Mouse (Mus musculus) neural tube, embryonic 13.5 days (tissue): ENCODE data around the gene Srsf1. TPM values are rescaled to one million over a fixed set of nuclear protein-coding genes. Genes with fewer than 3 reads are reported as not detected.
A peak's percentile ranks its signal among the peaks of the same experiment; 100 is the strongest.

Experiments
- ATAC-seq: fragments of 200-750 bp; cut with Nextera tagmentation; 2 replicates; pipeline ENCODE4 v1.8.0; 2017; ENCODE audit warnings: low read depth, mild to moderate bottlenecking, moderate TSS enrichment, moderate library complexity
- H3K27ac ChIP-seq: fragments of 300-500 bp; sonication (generic); replicated peaks from 2 replicates; pipeline ENCODE4 v1.5.1; 2015; ENCODE audit warnings: moderate library complexity, mild to moderate bottlenecking, inconsistent platforms
- H3K27me3 ChIP-seq: fragments of 300-500 bp; sonication (generic); 2 replicates; pipeline ENCODE4 v1.6.1; 2015; ENCODE audit warnings: mild to moderate bottlenecking, inconsistent platforms
- H3K36me3 ChIP-seq: fragments of 300-500 bp; sonication (generic); 2 replicates; pipeline ENCODE4 v1.6.1; 2015; ENCODE audit warnings: mild to moderate bottlenecking, inconsistent platforms
- H3K4me1 ChIP-seq: fragments of 300-500 bp; sonication (generic); replicated peaks from 2 replicates; pipeline ENCODE4 v1.6.1; 2015; ENCODE audit warnings: inconsistent platforms
- H3K4me2 ChIP-seq: fragments of 300-500 bp; sonication (generic); 2 replicates; pipeline ENCODE4 v1.6.1; 2015; ENCODE audit warnings: inconsistent platforms, mild to moderate bottlenecking, moderate library complexity
- H3K4me3 ChIP-seq: fragments of 300-500 bp; sonication (generic); 2 replicates; pipeline ENCODE4 v1.5.1; 2015; ENCODE audit warnings: mild to moderate bottlenecking, inconsistent platforms
- H3K9ac ChIP-seq: fragments of 300-500 bp; sonication (generic); 2 replicates; pipeline ENCODE4 v1.6.1; 2015; ENCODE audit warnings: moderate library complexity, mild to moderate bottlenecking, inconsistent platforms
- H3K9me3 ChIP-seq: fragments of 300-500 bp; sonication (generic); 2 replicates; pipeline ENCODE4 v1.6.1; 2016; ENCODE audit warnings: inconsistent platforms
- whole genome bisulfite sequencing: fragments of 180-500 bp; shearing (Covaris S2); methylation state at CpG from one replicate; pipeline ENCODE4 v1.1.7; 2015; 5-methylcytosine and 5-hydroxymethylcytosine counted together
- polyA plus RNA-seq: library from polyadenylated mRNA; unstranded; fragments of >200 nt; fragmentation: Nextera tagmentation; extraction: Ambion mirVana; gene quantifications from 2 replicates; pipeline ENCODE4 v1.2.1, GENCODE M21; 2015

Gene Srsf1
- polyA plus RNA-seq, 1 experiment from 2014 or later: 281 TPM

DNA sequence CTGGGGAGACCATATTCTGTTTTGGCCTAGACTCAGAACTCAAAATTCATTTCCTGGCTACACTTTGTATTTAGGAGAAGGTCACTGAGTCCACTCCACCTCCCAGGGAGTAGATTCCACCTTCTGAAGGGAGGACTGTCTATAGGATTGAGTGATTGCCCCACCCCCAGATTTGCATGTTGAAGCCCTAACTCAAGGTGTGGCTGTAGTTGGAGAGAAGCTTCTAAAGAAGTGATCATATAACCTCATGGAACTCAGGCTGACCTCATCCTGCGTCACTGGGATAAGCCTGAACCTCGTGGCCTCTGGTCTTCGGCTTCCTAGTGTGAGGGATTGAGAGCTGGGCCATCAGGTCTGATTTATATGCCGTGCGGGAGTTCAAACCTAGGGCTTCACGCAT lies 31.4 kb upstream of the Srsf1 start:
- H3K36me3 ChIP-seq: no peaks in the 10 kb centered on the region
- H3K4me3 ChIP-seq: no peak overlapping the region
- H3K4me2 ChIP-seq: no peak overlapping the region
- H3K27me3 ChIP-seq: no peaks in the 10 kb centered on the region
- no peak overlapping the region for H3K27ac ChIP-seq
- no peak for ATAC-seq
- no peak overlapping the region for H3K9ac ChIP-seq
- no peaks in the 10 kb centered on the region for H3K9me3 ChIP-seq
- 71% methylated on average over 6 of the region's 6 CpGs for WGBS
- H3K4me1 ChIP-seq: no peaks in the 10 kb centered on the region

- ATAC-seq: no peak
- no peak overlapping the region for H3K27ac ChIP-seq
- H3K9me3 ChIP-seq: no peaks in the 10 kb centered on the region
- H3K4me1 ChIP-seq: peaks cover 19% of the 10 kb centered on the region
- no peak overlapping the region for H3K9ac ChIP-seq
- no peak overlapping the region for H3K4me3 ChIP-seq
- no peaks in the 10 kb centered on the region for H3K36me3 ChIP-seq
- 83% methylated on average over 2 of the region's 2 CpGs for WGBS
- no peaks in the 10 kb centered on the region for H3K27me3 ChIP-seq
- H3K4me2 ChIP-seq: no peak overlapping the region
These were observed 23.2 kb upstream of the Srsf1 start for GRCm38 (mm10) chr11:88023933-88024332.

GRCm38 (mm10) chr11:88027391-88028035 lies 19.7 kb upstream of the Srsf1 start:
- WGBS: 35% methylated on average over 9 of the region's 9 CpGs
- ATAC-seq: no peak
- H3K36me3 ChIP-seq: no peaks in the 10 kb centered on the region

DNA sequence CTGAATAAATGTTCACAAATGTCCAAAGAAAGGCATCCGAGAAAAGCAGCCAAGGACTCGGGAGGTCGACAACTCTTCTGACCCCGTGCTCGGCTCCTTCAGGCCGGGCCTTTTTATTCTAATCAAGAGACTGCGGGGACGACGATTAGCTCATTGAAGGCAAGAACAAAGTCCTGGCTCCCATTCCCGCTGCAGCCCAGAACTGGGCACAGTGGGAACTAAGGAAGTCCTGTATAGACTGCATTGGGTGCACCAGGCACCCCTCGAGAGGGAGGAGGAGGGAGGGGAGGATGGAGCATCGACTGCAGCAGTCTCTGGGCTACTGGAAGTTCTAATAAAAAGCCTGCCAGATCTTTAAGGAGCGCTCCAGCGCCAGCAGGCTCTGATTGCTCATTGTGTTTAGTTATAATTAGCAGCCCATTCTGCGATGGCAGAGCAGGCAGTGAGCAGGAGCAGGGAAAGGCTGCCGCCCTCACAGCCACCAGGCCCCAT lies 18.9 kb upstream of the Srsf1 start:
- H3K4me2 ChIP-seq: no peak overlapping the region
- no peaks in the 10 kb centered on the region for H3K27me3 ChIP-seq
- 0 out of 2 replicates have a peak overlapping the region, but pooled peaks have one; percentile 38 for H3K9ac ChIP-seq
- WGBS: 6% methylated on average over 16 of the region's 16 CpGs
- H3K27ac ChIP-seq: 0 out of 2 replicates have a peak overlapping the region, but pooled peaks have one; percentile 28
- peaks cover 19% of the 10 kb centered on the region for H3K4me1 ChIP-seq
- no peak overlapping the region for H3K4me3 ChIP-seq
- H3K36me3 ChIP-seq: no peaks in the 10 kb centered on the region
- ATAC-seq: peak; percentile 43; the same call in 1 of the 2 replicates
- H3K9me3 ChIP-seq: no peaks in the 10 kb centered on the region

More at GRCm38 (mm10) chr11:88027391-88028035, 19.7 kb upstream of the Srsf1 start:
- Histone ChIP-seq H3K9me3 (no peaks in the 10 kb centered on the region), H3K27ac (peak overlapping the region; percentile 28; the same call in 1 of the 2 replicates), H3K4me3 (no peak overlapping the region), H3K4me1 (peaks cover 19% of the 10 kb centered on the region), H3K9ac (no peak overlapping the region), H3K27me3 (no peaks in the 10 kb centered on the region), H3K4me2 (no peak overlapping the region)

DNA sequence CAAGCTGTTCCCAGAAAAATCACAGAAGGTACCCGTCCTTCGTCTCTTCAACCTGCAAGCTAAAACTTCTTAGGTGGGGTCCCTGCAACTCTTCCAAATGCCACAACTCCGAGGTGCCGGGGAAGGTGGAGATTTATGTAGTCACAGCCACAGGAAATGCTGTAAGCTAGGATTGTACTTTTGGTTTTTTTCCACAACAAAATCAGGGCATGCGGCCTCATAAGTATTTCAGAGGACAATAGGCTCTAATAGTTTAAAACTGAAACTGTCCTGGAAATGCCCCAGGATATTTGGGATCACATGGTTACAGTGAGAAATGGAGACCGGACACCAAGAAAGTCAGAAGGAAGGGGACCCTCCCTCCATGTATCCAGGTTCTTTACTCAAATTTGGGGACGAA lies 17.0 kb upstream of the Srsf1 start:
- 86% methylated on average over 7 of the region's 7 CpGs for WGBS
- H3K4me2 ChIP-seq: no peak overlapping the region
- no peak for ATAC-seq

GRCm38 (mm10) chr11:88030836-88031235 lies 16.3 kb upstream of the Srsf1 start:
- no peak overlapping the region for H3K4me3 ChIP-seq
- H3K4me1 ChIP-seq: peaks cover 19% of the 10 kb centered on the region
- no peak overlapping the region for H3K4me2 ChIP-seq
- peaks cover 5% of the 10 kb centered on the region; the same call in 1 of the 2 replicates for H3K36me3 ChIP-seq
- H3K9ac ChIP-seq: no peak overlapping the region
- no peaks in the 10 kb centered on the region for H3K9me3 ChIP-seq
- H3K27me3 ChIP-seq: no peaks in the 10 kb centered on the region
- H3K27ac ChIP-seq: no peak overlapping the region
- WGBS: 87% methylated on average over 2 of the region's 2 CpGs
- no peak for ATAC-seq

More for the DNA sequence above, 17.0 kb upstream of the Srsf1 start:
- Histone ChIP-seq H3K36me3 (peaks cover 5% of the 10 kb centered on the region; the same call in 1 of the 2 replicates), H3K4me1 (peaks cover 19% of the 10 kb centered on the region), H3K27me3 (no peaks in the 10 kb centered on the region), H3K9me3 (no peaks in the 10 kb centered on the region), H3K9ac (no peak overlapping the region), H3K27ac (no peak overlapping the region), H3K4me3 (no peak overlapping the region)

DNA sequence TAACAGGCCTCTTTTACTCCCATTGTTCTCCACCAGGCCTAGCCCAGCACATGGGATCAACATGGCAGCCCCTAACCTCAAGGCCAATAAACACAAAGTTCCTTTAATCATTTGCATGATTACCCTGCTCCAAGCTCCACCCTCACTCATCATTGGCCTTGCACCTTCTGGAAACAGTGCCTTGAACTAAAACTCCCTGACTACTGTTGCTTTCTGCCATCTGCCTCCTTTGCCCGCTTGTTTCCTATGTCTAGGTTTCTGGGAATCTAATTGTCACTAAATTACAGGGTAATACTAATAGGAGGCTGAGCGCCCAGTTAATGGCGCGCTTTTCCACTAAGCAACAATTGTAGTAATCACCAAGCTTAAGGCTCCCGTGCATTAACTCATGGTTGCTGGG lies 15.4 kb upstream of the Srsf1 start:
- Histone ChIP-seq H3K27me3 (no peaks in the 10 kb centered on the region), H3K4me2 (no peak overlapping the region), H3K4me3 (no peak overlapping the region), H3K27ac (no peak overlapping the region), H3K4me1 (peaks cover 21% of the 10 kb centered on the region), H3K9me3 (no peaks in the 10 kb centered on the region), H3K9ac (no peak overlapping the region), H3K36me3 (peaks cover 5% of the 10 kb centered on the region; the same call in 1 of the 2 replicates)
- ATAC-seq: no peak
- 74% methylated on average over 5 of the region's 5 CpGs for WGBS

- H3K9me3 ChIP-seq: no peaks in the 10 kb centered on the region
- no peak overlapping the region for H3K9ac ChIP-seq
- H3K4me2 ChIP-seq: no peak overlapping the region
- H3K27ac ChIP-seq: no peak overlapping the region
- no peaks in the 10 kb centered on the region for H3K27me3 ChIP-seq
- H3K4me1 ChIP-seq: peaks cover 11% of the 10 kb centered on the region
- no peak overlapping the region for H3K4me3 ChIP-seq
- 73% methylated on average over 7 of the region's 7 CpGs for WGBS
- no peak for ATAC-seq
- peaks cover 5% of the 10 kb centered on the region; the same call in 1 of the 2 replicates for H3K36me3 ChIP-seq
These were observed 11.2 kb upstream of the Srsf1 start for GRCm38 (mm10) chr11:88035970-88036369.

DNA sequence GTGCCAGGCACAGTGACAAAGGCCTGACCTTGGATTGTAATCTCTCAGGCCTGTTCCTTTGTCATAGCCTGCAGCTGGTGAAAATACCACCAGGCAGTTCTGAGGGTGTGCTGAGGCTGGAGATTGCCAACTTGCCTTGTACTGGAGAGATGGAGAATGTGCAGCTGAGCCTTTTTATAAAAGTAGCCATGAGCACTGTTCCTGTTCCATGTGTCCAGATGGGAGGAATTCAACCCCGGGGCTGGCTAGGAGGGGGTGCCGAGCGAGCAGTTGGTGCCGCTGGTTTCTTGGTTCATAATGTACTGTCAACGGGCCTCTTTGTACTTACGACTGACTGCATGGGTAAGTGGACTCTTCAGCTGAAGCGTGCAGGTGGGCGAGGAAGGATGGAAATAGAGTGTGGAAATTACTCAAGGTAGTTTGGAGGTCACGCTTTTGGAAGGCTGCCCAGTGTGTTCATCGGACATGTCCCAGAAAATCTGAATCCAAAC lies 10.4 kb upstream of the Srsf1 start:
- Histone ChIP-seq H3K27me3 (no peaks in the 10 kb centered on the region), H3K4me1 (peaks cover 11% of the 10 kb centered on the region), H3K4me2 (no peak overlapping the region), H3K27ac (no peak overlapping the region), H3K9me3 (no peaks in the 10 kb centered on the region), H3K4me3 (no peak overlapping the region), H3K36me3 (peaks cover 5% of the 10 kb centered on the region; the same call in 1 of the 2 replicates), H3K9ac (no peak overlapping the region)
- WGBS: 59% methylated on average over 10 of the region's 10 CpGs
- no peak for ATAC-seq

GRCm38 (mm10) chr11:88037386-88037785 lies 9.8 kb upstream of the Srsf1 start:
- H3K4me3 ChIP-seq: no peak overlapping the region
- WGBS: 73% methylated on average over 3 of the region's 3 CpGs
- no peaks in the 10 kb centered on the region for H3K9me3 ChIP-seq
- no peak overlapping the region for H3K27ac ChIP-seq
- H3K9ac ChIP-seq: no peak overlapping the region
- no peak for ATAC-seq
- peaks cover 11% of the 10 kb centered on the region for H3K4me1 ChIP-seq
- peaks cover 5% of the 10 kb centered on the region; the same call in 1 of the 2 replicates for H3K36me3 ChIP-seq
- H3K4me2 ChIP-seq: no peak overlapping the region
- no peaks in the 10 kb centered on the region for H3K27me3 ChIP-seq

DNA sequence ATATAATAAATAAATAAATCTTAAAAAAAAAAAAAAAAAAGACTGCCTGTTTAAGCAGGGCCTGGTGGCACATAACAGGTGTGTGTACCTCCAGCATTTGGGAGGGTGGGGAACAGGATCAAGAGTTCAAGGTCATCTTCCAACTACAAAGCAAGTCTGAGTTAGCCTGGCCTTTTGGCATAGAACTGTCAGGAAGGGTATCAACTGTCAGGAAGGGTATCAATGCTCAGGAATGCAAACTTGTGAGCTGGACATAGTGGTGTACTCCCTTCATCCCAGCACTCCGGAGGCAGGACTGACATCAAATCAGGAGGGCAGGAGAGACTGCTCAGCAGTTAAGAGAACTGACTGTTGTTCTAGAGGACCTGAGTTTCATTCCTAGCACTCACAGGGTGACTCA lies 8.1 kb upstream of the Srsf1 start:
- 87% methylated on average over 1 of the region's 1 CpGs for WGBS
- Histone ChIP-seq H3K4me1 (peaks cover 11% of the 10 kb centered on the region), H3K4me3 (no peak overlapping the region), H3K27me3 (no peaks in the 10 kb centered on the region), H3K9me3 (no peaks in the 10 kb centered on the region), H3K9ac (no peak overlapping the region), H3K36me3 (peaks cover 5% of the 10 kb centered on the region; the same call in 1 of the 2 replicates), H3K27ac (no peak overlapping the region), H3K4me2 (no peak overlapping the region)
- no peak for ATAC-seq

DNA sequence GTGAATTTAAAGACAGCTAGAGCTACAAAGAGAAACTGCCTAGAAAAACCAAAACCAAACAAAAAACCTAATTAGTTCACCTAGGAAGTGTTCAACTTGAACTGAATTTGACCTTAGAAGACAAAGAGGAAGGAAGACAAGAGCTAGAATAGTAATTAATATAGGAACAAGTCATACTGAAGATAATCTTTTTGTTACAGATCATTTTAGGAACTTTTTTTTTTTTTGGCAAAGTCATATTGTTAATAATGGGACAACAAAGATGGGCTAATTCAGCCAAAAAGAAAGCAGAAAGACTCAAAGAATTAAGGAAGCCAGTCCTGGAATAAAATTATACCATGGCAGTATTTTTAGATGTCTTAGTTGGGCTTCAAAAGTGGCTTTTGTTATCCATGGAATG lies 2.9 kb upstream of the Srsf1 start:
- Histone ChIP-seq H3K4me1 (peaks cover 18% of the 10 kb centered on the region), H3K36me3 (peaks cover 2% of the 10 kb centered on the region; the same call in 1 of the 2 replicates), H3K9ac (no peak overlapping the region), H3K9me3 (no peaks in the 10 kb centered on the region), H3K4me2 (no peak overlapping the region), H3K27me3 (no peaks in the 10 kb centered on the region), H3K4me3 (no peak overlapping the region), H3K27ac (no peak overlapping the region)
- no peak for ATAC-seq
